In genomic region chr15:103014166-103015008, GRCm38 (mm10) we compare ENCODE assay signal across 8 mouse cellular contexts. TPM values are rescaled to one million over a fixed set of nuclear protein-coding genes. Genes with fewer than 3 reads are reported as not detected.
DNase-seq lines count a peak whose midpoint lies in the region; TF ChIP-seq lines count a peak whose summit lies in the region.

No protein-coding gene starts in this region.

- peaks cover 49% of the 10 kb centered on the region for H3K4me1 ChIP-seq in E14TG2a.4 (replicated peaks; ENCODE audit: low read depth, low read length)
- H3K4me1 ChIP-seq in small intestine, adult 2 months (ENCODE audit: control insufficient read depth, insufficient read depth, insufficient read length, low read length), result peaks cover 2% of the 10 kb centered on the region
- H3K4me1 ChIP-seq in cerebellum, adult 2 months (ENCODE audit: control insufficient read depth, insufficient read depth, low read length), result no peaks in the 10 kb centered on the region

- no peaks in the 10 kb centered on the region for H3K9me3 ChIP-seq in E14TG2a.4 (ENCODE audit: low read length)

- DNase-seq in Muller cell, postnatal 12 days (ENCODE audit: inconsistent ontology term), result peak; percentile 20
- peak; percentile 65 for DNase-seq in gastrocnemius, postnatal 10 days
- peak; percentile 67 to 68 for DNase-seq in kidney, postnatal 36 days
- no peak for DNase-seq in cerebellum, adult 2 months
- DNase-seq in urinary bladder, postnatal 4 days (ENCODE audit: low spot score in 2 of 2), result no peak
- DNase-seq in cerebellum, postnatal 25 days, result no peak

- peaks cover 99% of the 10 kb centered on the region for H3K27me3 ChIP-seq in E14TG2a.4 (ENCODE audit: insufficient read depth, low read length)
- H3K27me3 ChIP-seq in small intestine, adult 2 months (ENCODE audit: control insufficient read depth, insufficient read depth, low read length), result peaks cover 71% of the 10 kb centered on the region
- peaks cover 17% of the 10 kb centered on the region; the same call in 1 of the 2 replicates for H3K27me3 ChIP-seq in cerebellum, adult 2 months (ENCODE audit: control insufficient read depth, insufficient read depth, low read length)

- peak overlapping the region; percentile 70 for H3K4me3 ChIP-seq in E14TG2a.4 (replicated peaks; ENCODE audit: low read length)
- peak overlapping the region; percentile 59 for H3K4me3 ChIP-seq in small intestine, adult 2 months (ENCODE audit: low read depth, low read length)
- no peak overlapping the region for H3K4me3 ChIP-seq in cerebellum, adult 2 months (replicated peaks; ENCODE audit: insufficient read depth, low read depth, low read length)

- H3K27ac ChIP-seq in small intestine, adult 2 months (ENCODE audit: insufficient read depth, low read depth, low read length), result peak overlapping the region; percentile 80
- H3K27ac ChIP-seq in cerebellum, adult 2 months (ENCODE audit: insufficient read depth, low read length), result no peak overlapping the region

- no peak for TF ChIP-seq POLR2A in small intestine, adult 2 months (IDR thresholded peaks at IDR 0.05; ENCODE audit: low read depth, low read length)
- TF ChIP-seq POLR2A in cerebellum, adult 2 months (IDR thresholded peaks at IDR 0.05; ENCODE audit: borderline replicate concordance, insufficient read depth, low read length), result no peak

- TF ChIP-seq CTCF in E14TG2a.4 (conservative IDR thresholded peaks at IDR 0.05; ENCODE audit: low read length), result no peak
- no peak for TF ChIP-seq CTCF in small intestine, adult 2 months (IDR thresholded peaks at IDR 0.05; ENCODE audit: extremely low read depth, insufficient read length, insufficient replicate concordance, low read depth, low read length)
- TF ChIP-seq CTCF in cerebellum, adult 2 months (IDR thresholded peaks at IDR 0.05; ENCODE audit: borderline replicate concordance, insufficient read depth, low read depth, low read length), result no peak

- WGBS in small intestine, adult 2 months, result 3% methylated on average over 57 of the region's 57 CpGs
- WGBS in cerebellum, adult 2 months, result 1% methylated on average over 57 of the region's 57 CpGs

- no peaks in the 10 kb centered on the region for H3K36me3 ChIP-seq in E14TG2a.4 (ENCODE audit: insufficient read depth, low read length)
- H3K36me3 ChIP-seq in small intestine, adult 2 months (ENCODE audit: control insufficient read depth, insufficient read depth, low read length), result no peaks in the 10 kb centered on the region

RNA-seq across cellular contexts. Expression of gene Hoxc4, which starts 4.3 kb away (rescaled TPM):
- 1 to 10 TPM; 5.3 to 6.3 TPM for total RNA-seq in gastrocnemius, postnatal 10 days (2021)
- polyA plus RNA-seq in small intestine, adult 2 months (2012; rRNA removed), result 0.38 and 2.1 TPM in 2 replicates
- 3.9 and 4.5 TPM in 2 replicates for polyA plus RNA-seq in cerebellum, adult 2 months (2012; rRNA removed)

RNA-seq across cellular contexts. Expression of gene Hoxc6, which starts 16.3 kb away (rescaled TPM):
- total RNA-seq in gastrocnemius, postnatal 10 days (2021), result 10 to 100 TPM in 1 of 2 experiments, 1 to 10 TPM in 1; 5.1 to 10.0 TPM
- 0.05 and 5.0 TPM in 2 replicates for polyA plus RNA-seq in small intestine, adult 2 months (2012; rRNA removed)
- 0.16 and 0.25 TPM in 2 replicates for polyA plus RNA-seq in cerebellum, adult 2 months (2012; rRNA removed)

RNA-seq across cellular contexts. Expression of gene Hoxc8, which starts 24.0 kb away (rescaled TPM):
- total RNA-seq in gastrocnemius, postnatal 10 days (2021), result 1 to 10 TPM; 1.8 to 2.8 TPM
- 1.8 TPM in 1 of 2 replicates, not detected in the other for polyA plus RNA-seq in small intestine, adult 2 months (2012; rRNA removed)
- not detected in 2 replicates for polyA plus RNA-seq in cerebellum, adult 2 months (2012; rRNA removed)

RNA-seq across cellular contexts. Expression of gene Hoxc9, which starts 38.1 kb away (rescaled TPM):
- 1 to 10 TPM; 6.5 to 8.2 TPM for total RNA-seq in gastrocnemius, postnatal 10 days (2021)
- polyA plus RNA-seq in small intestine, adult 2 months (2012; rRNA removed), result 0.22 TPM in 1 of 2 replicates, not detected in the other
- polyA plus RNA-seq in cerebellum, adult 2 months (2012; rRNA removed), result not detected in 2 replicates

RNA-seq across cellular contexts. Expression of gene Hoxc5, which starts 47.1 kb away (rescaled TPM):
- total RNA-seq in gastrocnemius, postnatal 10 days (2021), result 1 to 10 TPM; 2.1 to 3.6 TPM
- 0.28 and 1.7 TPM in 2 replicates for polyA plus RNA-seq in small intestine, adult 2 months (2012; rRNA removed)
- polyA plus RNA-seq in cerebellum, adult 2 months (2012; rRNA removed), result 1.5 and 2.2 TPM in 2 replicates

Comparison
In these comparisons a context has a peak if more than half of its experiments do, and no peak if none do; other contexts are left out.
1. DNase-seq: peak in Muller cell, postnatal 12 days (single experiment), gastrocnemius, postnatal 10 days (single experiment) and kidney, postnatal 36 days (2 of 2); none in cerebellum, adult 2 months (0 of 2), urinary bladder, postnatal 4 days (0 of 2) and cerebellum, postnatal 25 days (0 of 2).